Mouse (Mus musculus) hindbrain, postnatal 0 days (tissue): Measurements from ENCODE around the gene Gins3. TPM values are rescaled to one million over a fixed set of nuclear protein-coding genes. Genes with fewer than 3 reads are reported as not detected.

Experiments used
- ATAC-seq: fragments of 200-750 bp; cut with Nextera tagmentation; 2 replicates; pipeline ENCODE4 v1.8.0; 2017; ENCODE audit warnings: mild to moderate bottlenecking, moderate TSS enrichment, moderate library complexity
- DNase-seq: peaks from one replicate; pipeline ENCODE4 v3.0.0-alpha.2; 2015; ENCODE audit warnings: low spot score
- H3K27ac ChIP-seq: fragments of 300-500 bp; sonication (generic); 2 replicates; pipeline ENCODE4 v1.5.1; 2014; ENCODE audit warnings: mild to moderate bottlenecking
- H3K27me3 ChIP-seq: fragments of 300-500 bp; sonication (generic); 2 replicates; pipeline ENCODE4 v1.6.1; 2014; ENCODE audit warnings: low read length, mixed read lengths; ENCODE audit not compliant: insufficient read depth
- H3K36me3 ChIP-seq: fragments of 300-500 bp; sonication (generic); 2 replicates; pipeline ENCODE4 v1.6.1; 2014; ENCODE audit warnings: low read length, mixed read lengths; ENCODE audit not compliant: insufficient read depth
- H3K4me1 ChIP-seq: fragments of 300-500 bp; sonication (generic); 2 replicates; pipeline ENCODE4 v1.6.1; 2014; ENCODE audit warnings: antibody characterized with exemption, low read length, mixed read lengths; ENCODE audit not compliant: insufficient read depth
- H3K4me2 ChIP-seq: fragments of 300-500 bp; sonication (generic); 2 replicates; pipeline ENCODE4 v1.6.1; 2014; ENCODE audit warnings: low read depth, mild to moderate bottlenecking, low read length, moderate library complexity, mixed read lengths
- H3K4me3 ChIP-seq: fragments of 300-500 bp; sonication (generic); 2 replicates; pipeline ENCODE4 v1.5.1; 2014; ENCODE audit warnings: low read length
- H3K9ac ChIP-seq: fragments of 300-500 bp; sonication (generic); replicated peaks from 2 replicates; pipeline ENCODE4 v1.6.1; 2014; ENCODE audit warnings: mild to moderate bottlenecking, low read length, moderate library complexity, mixed read lengths
- H3K9me3 ChIP-seq: fragments of 300-500 bp; sonication (generic); 2 replicates; pipeline ENCODE4 v1.6.1; 2016; ENCODE audit warnings: low read length, mixed read lengths
- CTCF ChIP-seq: IDR thresholded peaks from 2 replicates; pipeline ENCODE4 v1.5.1; 2016; ENCODE audit warnings: antibody characterized with exemption, control low read depth, low read depth
- WGBS: fragments of 180-500 bp; shearing (Covaris S2); extraction: QIAGEN DNeasy Blood & Tissue Kit; methylation state at CpG from one replicate; pipeline ENCODE4 v1.1.7; 2014; 5-methylcytosine and 5-hydroxymethylcytosine counted together
- polyA plus RNA-seq: library from polyadenylated mRNA; unstranded; fragments of >200 nt; fragmentation: Nextera tagmentation; extraction: Ambion mirVana; gene quantifications from 2 replicates; pipeline ENCODE4 v1.2.1, GENCODE M21; 2015
- total RNA-seq: library from RNA; depleted of rRNA; stranded (reverse); fragments of >200 nt; gene quantifications from 2 replicates; pipeline ENCODE4 v1.2.3, GENCODE M21; 2014; rRNA removed

Gins3 gene
- total and polyA plus RNA-seq, 2 experiments from 2014 or later = 4.4 to 5.1 TPM

DNA sequence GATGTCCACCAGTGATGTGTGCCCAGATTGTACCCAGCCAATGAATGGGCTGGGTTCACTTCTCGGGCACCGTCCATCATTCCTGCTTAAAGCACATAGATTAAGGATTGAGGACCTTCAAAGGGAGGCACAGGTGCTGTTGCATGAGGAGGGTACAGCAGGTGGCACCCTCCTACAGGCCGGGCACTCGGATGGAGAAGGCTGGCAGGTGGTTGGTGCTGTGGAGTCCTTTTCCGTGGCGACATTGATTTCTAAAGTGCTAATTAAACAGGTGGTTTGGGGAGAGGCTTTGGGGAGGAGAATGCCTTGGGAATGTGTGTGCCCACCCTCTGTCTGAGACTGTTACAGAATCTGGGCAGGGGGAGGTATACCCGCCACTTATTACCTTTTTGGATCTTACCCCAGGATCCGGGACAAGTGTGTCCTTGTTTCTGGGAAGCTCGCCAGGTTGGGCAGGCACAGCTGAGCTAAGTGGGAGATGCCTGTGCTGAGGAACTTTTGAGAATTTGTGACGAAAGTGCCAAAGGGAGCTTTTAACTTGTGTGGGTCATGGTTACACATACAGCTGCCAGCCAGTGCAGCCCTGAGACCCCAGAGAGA is 54.9 kb downstream of the Gins3 start:
- H3K4me1 ChIP-seq = no peaks in the 10 kb centered on the region
- 62% methylated on average over 10 of the region's 10 CpGs for WGBS
- H3K27me3 ChIP-seq = no peaks in the 10 kb centered on the region
- no peak overlapping the region for H3K9ac ChIP-seq
- H3K36me3 ChIP-seq = no peaks in the 10 kb centered on the region
- no peaks in the 10 kb centered on the region for H3K9me3 ChIP-seq
- no peak overlapping the region for H3K4me3 ChIP-seq
- H3K4me2 ChIP-seq = no peak overlapping the region
- ATAC-seq (no peak), DNase-seq (no peak)
- 0 out of 2 replicates have a peak, but pooled peaks have one; percentile 2 for TF ChIP-seq CTCF
- no peak overlapping the region for H3K27ac ChIP-seq

DNA sequence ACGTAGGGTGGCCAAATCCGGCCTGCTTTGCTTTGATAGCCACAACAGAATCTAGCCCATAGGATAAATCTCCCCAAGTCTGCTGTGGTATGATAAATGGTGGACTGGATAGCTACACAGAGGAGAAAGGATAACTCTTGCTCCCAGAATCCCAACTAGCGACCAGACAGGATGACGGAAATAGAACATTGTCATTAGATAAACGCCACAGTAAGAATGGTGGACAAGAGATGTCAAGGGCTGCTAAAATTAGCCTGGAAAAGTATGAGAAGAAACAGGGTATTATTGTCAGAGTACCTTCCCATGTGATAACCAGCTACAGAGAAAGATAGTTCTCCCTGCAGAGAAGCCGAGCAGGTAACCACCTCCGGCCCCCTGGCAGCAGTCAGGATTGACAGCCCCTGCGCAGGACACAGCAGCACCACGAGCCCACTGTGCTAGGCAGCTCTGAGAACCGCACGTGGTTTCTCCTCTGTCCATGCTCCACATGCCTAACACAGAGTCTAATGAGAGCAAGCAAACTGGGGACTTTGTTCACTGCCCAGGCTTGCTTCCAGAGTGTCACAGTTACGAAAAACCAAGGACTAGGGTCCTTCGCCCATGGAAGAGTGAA is 57.8 kb downstream of the Gins3 start:
- Histone ChIP-seq H3K27me3 (no peaks in the 10 kb centered on the region), H3K9me3 (no peaks in the 10 kb centered on the region), H3K4me2 (no peak overlapping the region), H3K4me3 (no peak overlapping the region), H3K9ac (no peak overlapping the region), H3K36me3 (no peaks in the 10 kb centered on the region), H3K4me1 (peaks cover 7% of the 10 kb centered on the region; the same call in 1 of the 2 replicates), H3K27ac (no peak overlapping the region)
- ATAC-seq = no peak
- no peak for DNase-seq
- WGBS = 81% methylated on average over 13 of the region's 13 CpGs
- no peak for TF ChIP-seq CTCF

DNA sequence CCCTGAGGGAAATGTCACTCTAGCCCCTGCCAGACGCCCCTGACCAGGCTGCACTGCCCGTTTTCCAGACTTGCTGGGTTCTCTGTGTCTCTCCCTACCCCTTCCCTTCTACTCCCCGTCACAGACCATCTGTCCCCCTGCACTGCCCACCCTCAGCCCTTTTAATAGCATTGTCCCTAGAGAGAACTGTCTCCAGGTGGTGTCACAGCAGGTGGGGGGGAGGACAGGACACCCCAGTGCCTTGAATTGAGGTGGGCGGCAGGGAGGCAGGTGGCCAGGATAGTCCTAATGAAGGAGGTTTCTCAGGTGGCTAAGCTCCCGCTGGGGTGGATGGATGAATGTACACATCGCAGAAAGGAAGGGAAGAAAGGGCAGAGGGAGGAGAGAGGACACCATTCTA is 61.4 kb downstream of the Gins3 start:
- peaks cover 7% of the 10 kb centered on the region; the same call in 1 of the 2 replicates for H3K4me1 ChIP-seq
- no peaks in the 10 kb centered on the region for H3K9me3 ChIP-seq
- ATAC-seq = no peak
- H3K4me3 ChIP-seq = no peak overlapping the region
- no peak for DNase-seq
- no peaks in the 10 kb centered on the region for H3K27me3 ChIP-seq
- H3K27ac ChIP-seq = no peak overlapping the region
- no peak for TF ChIP-seq CTCF
- H3K9ac ChIP-seq = no peak overlapping the region; the same call in 1 of the 2 replicates
- no peaks in the 10 kb centered on the region for H3K36me3 ChIP-seq
- H3K4me2 ChIP-seq = no peak overlapping the region
- WGBS = 17% methylated on average over 6 of the region's 6 CpGs

Other genes starting within 250 kb of the Gins3 start
- gene Cfap20, start 198.6 kb upstream of the Gins3 start, total RNA-seq = 72.3 and 74.5 TPM in 2 replicates
- 126 and 127 TPM in 2 replicates for gene Cfap20, start 198.6 kb upstream of the Gins3 start, polyA plus RNA-seq
- 17.5 and 25.3 TPM in 2 replicates for gene Csnk2a2, start 143.4 kb upstream of the Gins3 start, total RNA-seq
- gene Csnk2a2, start 143.4 kb upstream of the Gins3 start, polyA plus RNA-seq = 7.8 and 9.3 TPM in 2 replicates
- 0.78 and 1.0 TPM in 2 replicates for gene Ccdc113, start 99.4 kb upstream of the Gins3 start, total RNA-seq
- 3.2 and 5.0 TPM in 2 replicates for gene Ccdc113, start 99.4 kb upstream of the Gins3 start, polyA plus RNA-seq
- gene Prss54, start 57.1 kb upstream of the Gins3 start, total RNA-seq = not detected in 2 replicates
- not detected in 2 replicates for gene Prss54, start 57.1 kb upstream of the Gins3 start, polyA plus RNA-seq
- gene Ndrg4, start 43.5 kb downstream of the Gins3 start, total RNA-seq = 936 and 1,043 TPM in 2 replicates
- 683 and 722 TPM in 2 replicates for gene Ndrg4, start 43.5 kb downstream of the Gins3 start, polyA plus RNA-seq
- 17.3 and 29.5 TPM in 2 replicates for gene Setd6, start 82.4 kb downstream of the Gins3 start, total RNA-seq
- gene Setd6, start 82.4 kb downstream of the Gins3 start, polyA plus RNA-seq = 35.8 and 38.5 TPM in 2 replicates
- 123 and 141 TPM in 2 replicates for gene Cnot1, start 174.0 kb downstream of the Gins3 start, total RNA-seq
- gene Cnot1, start 174.0 kb downstream of the Gins3 start, polyA plus RNA-seq = 23.0 and 25.4 TPM in 2 replicates
- 31.2 and 57.4 TPM in 2 replicates for gene Sap18b, start 191.9 kb downstream of the Gins3 start, total RNA-seq
- gene Sap18b, start 191.9 kb downstream of the Gins3 start, polyA plus RNA-seq = 325 and 342 TPM in 2 replicates
- gene Slc38a7, start 220.1 kb downstream of the Gins3 start, total RNA-seq = 29.8 and 35.6 TPM in 2 replicates
- 19.6 and 21.6 TPM in 2 replicates for gene Slc38a7, start 220.1 kb downstream of the Gins3 start, polyA plus RNA-seq